In genomic region chr2:173223496-173223895, GRCm38 (mm10) we compare ENCODE assay signal across 21 mouse cellular contexts. TPM values are rescaled to one million over a fixed set of nuclear protein-coding genes. Genes with fewer than 3 reads are reported as not detected.
DNase-seq lines count a peak whose midpoint lies in the region; TF ChIP-seq lines count a peak whose summit lies in the region.
"Had no signal": no experiment of that assay in that cellular context is flagged by ENCODE, and none has a peak within 500 bp of the region (broad histone marks: within the 10 kb centered on the region; RNA-seq: fewer than 3 reads in every experiment).

No protein-coding gene starts in this region.

- H3K27me3 ChIP-seq in myocyte (ENCODE audit: control insufficient read depth, insufficient read depth, insufficient read length), result no peaks in the 10 kb centered on the region
- H3K27me3 ChIP-seq: embryonic facial prominence, embryonic 12.5 days; forebrain, embryonic 15.5 days; heart, embryonic 13.5 days; hindbrain, embryonic 12.5 days; Patski had no signal

- no peaks in the 10 kb centered on the region for H3K79me2 ChIP-seq in myocyte (ENCODE audit: control insufficient read depth, insufficient read depth)

- peaks cover 15% of the 10 kb centered on the region for H3K36me3 ChIP-seq in myocyte (ENCODE audit: control insufficient read depth, insufficient read depth)

- intact Hi-C loops in gastrocnemius, postnatal 36 days (cut with DNase I), result no loop called here

- no peak overlapping the region for H3ac ChIP-seq in myocyte (ENCODE audit: control insufficient read depth, insufficient read length)

- DNase-seq in heart, adult 11 months, result peak; percentile 90
- no peak for DNase-seq in heart, adult 18-20 months
- DNase-seq in thymus, postnatal 0 days (ENCODE audit: low spot score), result peak; percentile 43
- no peak for DNase-seq in thymus, adult 18-20 months
- peak; percentile 36 for DNase-seq in thymus, postnatal 25 days
- no peak for DNase-seq in right cerebral cortex, postnatal 36 days (ENCODE audit: low spot score in 2 of 2)
- DNase-seq in gastrocnemius, postnatal 36 days, result no peak
- DNase-seq: adrenal gland, adult 2 months; cerebellum, adult 11 months; cerebellum, adult 9-10 months; cerebellum, postnatal 25 days; gastrocnemius, postnatal 10 days; heart, postnatal 36 days had no signal

- TF ChIP-seq POLR2A in myocyte (IDR thresholded peaks at IDR 0.05; ENCODE audit: insufficient read length, low read depth), result peak; percentile 2

- no peak overlapping the region for H3K4me3 ChIP-seq in myocyte
- H3K4me3 ChIP-seq: embryonic facial prominence, embryonic 12.5 days; forebrain, embryonic 15.5 days; heart, embryonic 13.5 days; hindbrain, embryonic 12.5 days had no signal

- H3K4me2 ChIP-seq in myocyte (ENCODE audit: low read depth), result no peak overlapping the region
- H3K4me2 ChIP-seq: embryonic facial prominence, embryonic 12.5 days; forebrain, embryonic 15.5 days; heart, embryonic 13.5 days; hindbrain, embryonic 12.5 days had no signal

TF ChIP-seq in myocyte, 11 proteins besides CTCF, POLR2A, EP300 and RAD21:
- TF ChIP-seq E2F4 (IDR thresholded peaks at IDR 0.05; ENCODE audit: insufficient read depth), result no peak
- TF ChIP-seq POLR2AphosphoS2 (IDR thresholded peaks at IDR 0.05; ENCODE audit: insufficient read length, low read depth), result peak; percentile 44

RNA-seq across cellular contexts. Expression of gene Zbp1, which starts 4.8 kb away (rescaled TPM):
- 1 to 10 TPM in 1 of 2 experiments, under 1 TPM in 1; 0.90 to 1.3 TPM for total RNA-seq in heart, adult 18-20 months (2021)
- polyA plus RNA-seq in thymus, postnatal 0 days (2015; fragmentation: Nextera tagmentation; extraction: Ambion mirVana), result 42.1 and 52.8 TPM in 2 replicates
- 1.1 TPM for polyA plus RNA-seq in myocyte (2012; fragmentation: generic; extraction: Trizol)
- under 1 TPM in 1 of 2 experiments, not detected in 1; 0.30 TPM for total RNA-seq in gastrocnemius, postnatal 36 days (2021)
- polyA plus RNA-seq: embryonic facial prominence, embryonic 12.5 days; forebrain, embryonic 11.5 days; hindbrain, embryonic 16.5 days had no signal

RNA-seq across cellular contexts. Expression of gene Pmepa1, which starts 52.8 kb away (rescaled TPM):
- total RNA-seq in heart, adult 18-20 months (2021), result 10 to 100 TPM; 25.8 to 28.1 TPM
- polyA plus RNA-seq in thymus, postnatal 0 days (2015; fragmentation: Nextera tagmentation; extraction: Ambion mirVana), result 3.1 and 4.2 TPM in 2 replicates
- 260 TPM for polyA plus RNA-seq in myocyte (2012; fragmentation: generic; extraction: Trizol)
- total RNA-seq in gastrocnemius, postnatal 36 days (2021), result 10 to 100 TPM; 14.7 to 21.8 TPM

Comparison
In these comparisons a context has a peak if more than half of its experiments do, and no peak if none do; other contexts are left out.
1. DNase-seq: peak in heart, adult 11 months (single experiment), thymus, postnatal 0 days (single experiment) and thymus, postnatal 25 days (single experiment); none in heart, adult 18-20 months (0 of 2), thymus, adult 18-20 months (0 of 2), right cerebral cortex, postnatal 36 days (0 of 2) and gastrocnemius, postnatal 36 days (0 of 2).